Mouse (Mus musculus): Measurements from ENCODE around the gene Smim22.

Smim22 gene

DNA sequence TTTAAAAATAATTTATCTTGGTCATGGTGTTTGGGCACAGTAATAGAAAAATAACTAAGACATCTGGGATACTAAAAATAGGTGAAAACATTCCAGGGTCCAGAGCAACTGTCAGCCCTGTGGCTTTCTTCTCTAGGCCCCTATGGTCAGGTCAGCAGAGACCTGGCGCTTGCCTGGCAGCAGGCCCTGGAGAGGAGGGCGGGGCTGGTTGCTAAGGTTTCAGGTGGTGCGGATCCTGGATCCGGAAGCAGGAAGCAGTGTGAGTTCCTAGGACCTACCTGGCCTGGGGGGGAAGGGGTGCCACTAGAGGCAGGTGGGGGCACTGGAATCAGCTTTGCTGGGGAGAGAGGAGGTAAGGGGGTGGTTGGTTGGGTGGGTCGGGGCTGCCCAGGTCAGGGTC lies at the start of gene Smim22:
TSS of gene Smim22 (plus strand) at position 222 of the 400 bp plus-strand sequence.
- peak; percentile 87 for DNase-seq

DNA sequence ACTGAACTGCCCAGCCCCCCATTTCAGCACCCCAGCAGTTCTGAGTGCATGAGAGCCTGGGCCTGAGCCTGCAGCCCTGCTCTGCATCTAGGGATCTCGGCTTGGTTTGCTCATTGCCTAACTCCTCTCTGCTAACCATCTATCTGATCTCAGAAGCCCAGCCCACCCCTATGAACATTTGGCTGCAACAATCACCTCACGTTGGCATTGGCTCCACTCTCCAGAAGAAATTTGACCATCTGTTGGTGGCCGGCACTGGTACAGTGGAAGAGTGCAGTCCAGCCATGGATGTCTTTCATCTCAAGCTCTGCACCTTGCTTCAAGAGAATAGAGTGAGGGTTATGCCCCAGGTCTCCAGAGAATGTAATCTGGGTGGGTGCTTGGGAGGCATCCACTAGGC lies 49.6 kb upstream of the Smim22 start:
- no peak for DNase-seq

DNA sequence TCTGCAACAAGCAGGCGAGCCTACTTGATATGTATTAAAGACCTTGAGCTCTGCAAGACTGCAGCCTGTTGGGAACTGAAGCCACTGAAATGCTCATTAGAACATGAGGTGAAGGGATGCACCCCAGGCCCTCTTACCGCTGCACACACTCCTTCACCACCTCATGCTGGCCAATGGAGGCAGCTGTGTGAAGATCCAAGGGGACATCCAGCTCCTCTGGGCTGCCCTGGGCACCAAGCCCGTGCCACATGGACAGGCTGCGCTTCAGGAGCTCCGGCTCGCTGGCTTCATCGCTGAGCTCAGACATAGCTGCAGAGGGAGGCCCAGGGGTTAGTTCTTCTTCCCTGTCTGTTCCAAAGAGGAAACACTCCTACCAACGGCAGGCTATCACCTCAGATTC lies 46.8 kb upstream of the Smim22 start:
- no peak for DNase-seq

DNA sequence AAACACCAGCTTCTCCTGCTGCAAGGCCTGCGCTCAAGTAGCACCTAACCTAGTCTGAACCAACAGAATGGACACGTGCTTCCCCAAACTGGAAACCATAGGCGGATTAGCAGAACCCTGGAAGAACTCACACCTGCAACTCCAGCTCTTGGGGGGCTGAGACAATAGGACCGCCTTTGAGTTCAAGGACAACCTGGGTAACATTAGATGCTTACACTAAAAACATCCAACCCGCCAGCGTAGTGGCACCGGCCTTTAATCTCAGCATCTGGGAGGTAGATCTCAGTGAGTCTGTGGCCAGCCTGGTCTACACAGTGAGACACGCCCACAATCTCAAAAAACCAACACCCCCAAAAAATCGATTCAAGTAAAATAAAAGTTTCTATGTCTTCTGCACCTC lies 43.7 kb upstream of the Smim22 start:
- DNase-seq = no peak

DNA sequence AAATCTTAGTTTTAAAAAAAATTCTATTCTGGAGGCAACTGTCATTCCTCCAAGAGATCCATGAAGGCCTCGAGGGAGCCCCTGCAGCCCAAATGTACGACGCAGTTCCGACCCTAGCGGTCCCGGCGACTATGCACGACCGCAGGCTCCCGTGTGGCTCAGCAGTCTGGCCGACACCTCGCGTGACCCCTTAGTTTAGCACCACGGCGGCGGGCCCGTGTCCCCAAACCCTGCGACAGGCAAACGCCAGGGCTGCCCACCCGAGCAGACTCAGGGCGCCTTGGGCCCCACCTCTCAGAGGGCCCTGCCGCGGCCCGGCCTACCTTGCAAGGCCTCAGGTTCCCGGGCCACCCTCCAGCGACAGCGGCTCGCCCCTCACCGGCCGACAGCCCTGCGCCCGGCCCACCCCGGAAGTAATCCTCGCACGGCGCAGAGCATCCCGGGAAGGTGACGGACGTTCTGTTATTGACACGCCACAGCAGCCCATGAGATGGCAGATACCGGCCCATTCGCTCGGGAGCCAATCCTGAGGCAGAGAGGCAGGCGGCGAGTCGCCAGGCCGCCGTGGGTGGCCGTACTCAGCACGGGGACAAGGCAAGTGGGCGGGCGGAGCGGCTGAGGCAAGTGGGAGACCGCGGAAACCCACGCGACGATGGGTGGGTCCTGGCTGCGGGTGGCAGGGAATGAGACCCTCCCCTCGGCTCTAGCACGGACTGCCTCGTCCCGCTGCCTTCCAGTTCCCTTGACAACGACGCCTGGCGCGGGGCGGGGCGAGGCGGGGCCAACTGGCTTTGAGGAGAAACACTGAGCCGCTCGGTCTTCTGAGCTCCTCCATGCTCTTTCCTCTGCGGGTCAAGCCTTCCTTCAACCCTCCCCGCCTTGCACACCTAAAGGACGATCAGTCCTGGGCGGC lies 43.0 kb upstream of the Smim22 start, which contains the start of gene Anks3:
TSS of gene Anks3 (minus strand) at position 409 of the 913 bp plus-strand sequence.
- DNase-seq = peak; percentile 99

DNA sequence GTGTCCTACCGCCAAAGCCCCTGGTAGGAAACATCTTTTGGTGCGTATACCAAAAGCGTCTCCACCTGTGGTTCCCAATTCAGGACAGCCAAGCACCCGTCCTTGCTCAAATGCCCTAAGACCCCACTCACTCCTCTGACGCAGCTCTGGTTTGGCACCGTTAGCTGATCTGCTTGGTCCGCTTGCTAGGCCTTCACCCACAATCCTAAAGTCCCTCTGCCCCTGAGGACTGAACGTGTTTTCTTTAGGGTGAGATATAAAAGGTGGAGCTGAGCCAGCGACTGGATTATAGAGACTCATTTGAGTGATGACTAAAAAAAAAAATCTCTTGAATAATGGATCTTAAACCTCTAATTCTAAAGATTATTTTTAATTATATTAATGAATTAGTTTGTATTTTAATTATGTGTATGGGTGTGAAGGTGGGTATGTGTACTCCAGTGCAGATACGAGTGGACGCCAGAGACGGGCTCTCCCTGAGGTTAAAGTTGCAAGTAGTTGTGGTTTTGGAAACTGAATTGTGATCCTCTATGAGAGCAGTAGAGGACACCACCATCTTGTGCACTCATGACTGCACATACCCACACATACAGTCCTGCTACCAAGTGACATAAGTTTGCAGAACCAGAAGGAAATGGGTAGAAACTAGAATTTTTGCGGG lies 42.2 kb upstream of the Smim22 start:
- DNase-seq = no peak

DNA sequence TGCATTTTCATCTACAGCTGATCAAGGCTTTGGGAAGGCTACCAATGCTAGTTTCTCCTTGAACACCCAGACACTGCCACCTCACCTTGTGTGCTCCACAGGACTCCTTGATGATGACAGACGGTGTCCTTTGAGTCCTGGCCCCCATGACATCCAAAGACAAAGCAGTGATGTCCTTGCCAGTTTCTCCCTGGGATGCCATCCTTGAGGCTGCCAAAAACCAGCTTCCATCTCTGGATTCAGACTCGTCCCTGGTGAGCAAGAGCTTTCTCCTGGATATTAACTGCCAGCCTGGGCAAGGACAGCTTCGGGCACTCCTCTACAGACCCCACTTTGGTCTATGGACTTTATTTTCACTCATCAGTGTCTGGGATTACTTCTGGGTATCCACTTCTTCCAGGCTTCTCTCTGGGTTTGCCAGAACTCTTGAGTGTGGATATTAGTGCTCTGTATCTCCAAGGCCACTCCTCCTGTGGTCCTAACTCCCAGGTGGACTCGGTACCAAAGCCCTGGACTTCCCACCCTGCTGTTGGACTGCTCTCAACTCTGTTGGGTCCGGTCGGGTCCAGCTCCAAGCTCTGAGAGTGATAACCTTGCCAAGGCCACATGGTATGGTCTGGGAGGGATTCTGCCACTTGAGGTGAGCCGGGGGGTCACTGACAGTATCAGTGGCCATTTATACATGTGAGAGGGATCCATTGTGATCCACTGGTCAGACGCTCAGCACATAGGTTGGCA lies 41.5 kb upstream of the Smim22 start:
- DNase-seq = no peak

DNA sequence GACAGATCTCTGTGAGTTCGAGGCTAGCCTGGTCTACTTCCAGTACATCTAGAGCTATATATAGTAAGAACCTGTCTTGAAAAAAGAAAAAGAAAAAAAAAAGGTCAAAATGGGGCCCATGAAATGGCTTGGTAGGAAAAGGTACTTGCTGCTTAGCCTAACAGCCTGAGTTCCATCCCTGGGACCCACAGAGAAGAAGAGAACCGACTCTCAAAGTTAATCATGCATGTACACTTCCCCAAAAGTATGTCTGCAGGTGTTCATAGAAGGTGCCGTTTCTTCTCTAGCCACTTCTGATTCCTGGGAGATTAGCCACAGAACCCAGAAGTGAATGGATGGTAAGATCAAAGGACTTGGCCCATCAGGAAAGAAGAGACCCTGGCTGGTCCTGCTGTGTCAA lies 38.7 kb upstream of the Smim22 start:
- DNase-seq = no peak

DNA sequence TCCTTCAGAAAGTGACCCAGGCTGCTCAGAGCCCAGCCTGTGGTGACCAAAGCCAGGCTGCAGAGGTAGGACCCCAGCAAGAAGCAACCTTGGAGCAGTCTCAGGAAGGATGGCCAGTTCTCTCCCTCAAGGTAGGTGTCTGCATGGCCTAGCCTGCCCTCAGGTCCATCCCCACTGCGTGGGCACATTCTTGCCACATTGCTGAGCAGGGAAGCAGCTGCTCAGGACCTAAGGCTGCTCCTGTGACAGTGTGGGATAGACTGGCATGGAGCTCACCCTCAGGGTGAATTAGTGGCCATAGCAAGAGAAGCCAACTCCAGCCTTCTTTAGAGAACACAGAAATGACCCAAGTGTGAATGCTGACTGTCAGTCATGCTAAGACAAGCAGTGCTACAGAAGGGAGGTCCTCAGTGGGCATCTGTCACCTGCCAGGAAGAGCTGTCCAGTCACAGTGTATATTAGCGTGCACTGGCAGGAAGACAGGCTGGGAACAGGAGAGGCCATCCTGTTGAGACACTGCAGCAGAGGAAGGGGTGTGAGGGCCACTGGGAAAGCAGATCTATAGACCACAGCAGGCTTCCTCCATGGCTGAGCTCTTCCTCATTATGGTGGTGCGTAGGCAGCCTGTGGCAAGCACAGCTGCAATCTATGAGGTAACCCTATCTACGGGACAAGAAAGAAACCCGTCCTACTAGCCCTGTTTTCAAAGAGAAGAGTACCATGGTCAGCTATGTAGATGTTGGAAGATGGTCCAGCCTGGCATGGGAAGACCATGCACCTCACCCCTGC lies 37.8 kb upstream of the Smim22 start:
- no peak for DNase-seq

DNA sequence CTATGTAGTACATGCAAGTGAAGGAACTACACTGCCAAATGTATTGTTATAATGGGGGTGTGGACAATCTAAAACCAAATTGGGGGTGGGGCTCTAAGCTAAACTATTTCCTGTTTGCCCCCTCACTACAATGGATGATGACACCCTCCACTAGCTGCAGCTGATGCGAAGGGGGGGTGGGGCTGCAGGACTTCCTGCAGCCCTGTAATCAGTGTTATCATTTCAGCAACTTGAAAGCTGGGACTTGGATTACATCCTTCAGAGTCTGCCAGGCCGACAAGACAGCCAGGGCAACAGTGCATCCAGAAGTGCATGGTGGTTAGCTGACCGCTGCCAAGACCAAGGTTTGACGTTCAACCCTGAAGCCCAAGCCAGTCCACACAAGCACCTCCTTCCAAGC lies 35.5 kb upstream of the Smim22 start:
- no peak for DNase-seq

DNA sequence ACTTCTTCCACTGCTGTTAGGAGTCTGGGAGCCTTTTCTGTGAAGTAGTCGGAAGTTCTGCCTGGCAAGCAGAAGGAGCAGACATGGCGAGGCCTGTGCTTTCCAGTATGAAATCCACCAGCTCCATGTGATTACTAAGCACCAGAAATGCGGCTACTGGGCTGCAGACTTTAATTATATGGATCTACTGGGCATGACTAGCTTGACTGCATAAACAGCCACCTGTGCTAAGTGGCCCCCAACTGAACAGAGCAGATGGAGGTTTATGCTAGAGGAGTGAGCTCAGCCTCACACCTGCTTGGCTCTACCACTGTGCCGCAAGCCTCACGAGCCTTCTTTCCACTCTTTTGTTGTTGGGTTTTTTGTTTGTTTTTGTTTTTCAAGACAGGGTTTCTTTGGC lies 32.6 kb upstream of the Smim22 start:
- DNase-seq = no peak

DNA sequence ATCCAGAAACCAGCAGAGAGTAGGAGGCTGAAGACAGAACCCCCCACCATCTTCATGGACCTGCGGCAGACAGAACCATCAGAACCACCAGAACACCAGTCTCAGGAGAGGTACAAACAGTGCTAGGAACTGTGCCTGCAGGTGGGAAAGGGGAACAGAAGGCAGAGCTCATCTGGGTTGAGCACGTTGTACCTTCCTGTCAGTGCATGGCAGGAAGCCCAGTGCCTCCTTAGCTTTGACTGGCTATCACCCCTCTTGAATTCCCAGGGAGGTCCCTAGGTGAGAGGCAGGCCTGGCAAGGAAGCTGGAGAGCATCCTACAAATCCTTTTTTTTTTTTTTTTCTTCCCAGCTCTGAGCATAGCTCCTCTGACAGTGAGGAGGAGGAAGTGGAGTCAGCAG lies 30.9 kb upstream of the Smim22 start:
- DNase-seq = no peak

DNA sequence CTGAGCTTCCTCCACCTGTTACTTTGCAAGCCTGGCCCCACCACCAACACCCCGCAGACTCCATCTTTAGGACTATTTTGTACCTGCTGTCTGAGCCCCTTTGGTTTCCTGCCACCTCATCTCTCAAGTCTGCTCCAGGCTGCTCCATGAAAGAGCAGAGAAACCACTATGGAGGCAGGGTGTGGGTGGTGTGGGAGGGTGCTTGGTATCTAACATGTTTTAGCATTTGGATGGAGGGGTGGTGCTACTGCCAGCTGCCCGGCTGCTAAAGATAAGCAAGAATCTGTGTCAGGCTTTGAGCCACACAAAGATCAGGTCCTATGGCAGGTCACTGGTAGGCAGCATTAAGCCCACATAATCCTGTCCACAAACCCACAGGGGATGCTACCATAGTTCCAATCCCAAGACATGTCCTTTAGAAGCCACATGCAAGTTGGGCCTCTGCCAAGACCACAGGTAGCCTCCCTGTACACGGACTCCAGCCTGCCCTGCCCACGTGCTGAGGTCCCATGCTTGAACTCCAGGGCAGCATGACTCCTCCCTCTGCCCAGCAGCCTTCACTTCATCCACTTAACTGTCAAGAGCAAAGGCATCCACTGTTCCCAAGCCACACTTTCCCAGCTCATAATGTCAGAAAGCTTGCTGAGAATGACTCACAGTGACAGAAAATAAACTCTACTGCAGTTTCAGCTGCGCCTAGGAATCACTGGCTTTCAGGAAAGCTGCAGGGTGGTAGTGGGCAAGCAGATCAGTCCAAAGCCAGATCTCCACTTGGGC lies 28.6 kb upstream of the Smim22 start:
- DNase-seq = peak; percentile 36

DNA sequence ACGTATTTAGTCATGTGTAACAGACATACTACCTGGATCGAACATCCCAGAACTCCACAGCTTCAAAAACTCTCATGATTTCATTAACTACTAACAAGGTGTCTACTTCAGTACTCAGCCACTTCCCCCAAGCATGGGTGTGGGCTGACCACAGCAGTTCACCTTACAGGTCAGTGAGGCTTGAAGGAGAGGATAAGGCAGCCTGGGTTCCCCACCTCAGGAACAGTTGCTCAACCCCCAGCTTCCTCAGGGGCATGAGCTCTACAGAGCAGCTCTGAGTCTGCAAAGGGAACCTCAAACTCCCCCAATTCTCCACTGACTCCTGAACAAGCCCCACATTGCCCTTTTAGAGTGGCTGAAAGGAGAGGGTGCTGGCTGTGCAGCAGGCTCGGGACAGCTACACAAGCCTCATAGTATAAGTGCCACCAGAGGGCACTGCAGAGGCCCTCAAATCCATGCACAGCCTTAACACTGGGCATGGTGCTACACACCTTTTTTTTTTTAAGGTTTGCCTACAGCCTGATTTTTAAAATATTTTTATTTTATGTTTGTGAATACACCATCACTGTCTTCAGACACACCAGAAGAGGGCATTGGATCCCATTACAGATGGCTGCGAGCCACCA lies 27.2 kb upstream of the Smim22 start:
- peak; percentile 30 for DNase-seq

DNA sequence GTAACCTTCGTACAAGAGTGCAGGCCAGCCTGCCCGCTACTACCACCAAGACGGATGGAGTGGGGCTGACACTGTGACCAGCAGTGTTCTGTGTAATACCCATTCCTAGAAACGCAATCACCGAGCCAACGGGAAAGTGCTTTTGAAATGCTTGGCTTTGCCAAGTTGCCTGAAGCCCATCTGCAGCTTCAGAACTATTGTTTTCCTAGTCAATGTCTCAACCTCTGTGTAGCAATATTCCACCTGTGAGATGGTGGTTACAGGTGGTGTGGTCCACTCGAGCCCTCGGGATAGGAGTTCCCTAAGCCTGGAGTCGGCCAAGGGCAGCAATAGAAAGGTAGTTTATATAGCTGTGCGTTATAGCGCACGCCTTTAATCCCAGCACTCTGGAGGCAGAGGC lies 22.4 kb upstream of the Smim22 start:
- no peak for DNase-seq

DNA sequence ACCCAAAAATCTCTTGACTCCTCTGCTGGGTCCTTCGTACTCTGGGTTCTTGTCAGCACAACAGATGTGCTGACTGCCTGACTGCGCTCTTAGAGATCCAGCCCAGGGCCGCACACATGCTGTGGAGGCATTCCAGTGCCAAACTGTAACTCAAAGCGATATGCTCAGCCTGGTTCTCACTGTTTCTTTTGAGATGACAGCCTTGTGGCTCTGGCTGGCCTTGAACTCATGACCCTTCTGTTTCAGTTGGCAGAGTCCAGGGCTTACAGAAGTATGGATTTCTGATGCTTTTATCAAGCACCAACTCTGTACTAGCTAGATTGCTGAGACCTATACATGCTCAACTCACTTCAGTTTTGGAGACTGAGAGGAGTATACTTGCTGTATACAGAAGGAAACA lies 13.8 kb upstream of the Smim22 start:
- no peak for DNase-seq

DNA sequence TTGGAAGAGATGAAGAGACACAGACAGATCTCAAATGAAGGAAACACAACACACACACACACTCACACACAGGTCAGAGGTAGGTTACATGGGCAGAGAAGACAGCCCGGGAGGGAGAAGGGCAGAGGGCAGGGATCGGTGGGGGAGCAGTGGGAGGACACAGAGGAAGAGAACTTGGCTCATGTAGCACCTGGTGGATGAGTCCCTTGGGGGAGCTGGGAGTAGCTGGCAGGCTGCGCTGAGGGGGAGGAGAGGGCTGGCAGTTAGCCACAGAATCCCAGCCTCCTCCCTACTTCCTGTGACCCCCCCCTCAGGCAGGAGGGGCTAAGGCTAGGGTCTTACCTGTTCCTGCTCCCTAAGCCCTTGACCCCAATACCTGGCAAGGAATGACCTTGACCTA lies 9.5 kb upstream of the Smim22 start, which contains the start of gene Sept12:
TSS of gene Sept12 (minus strand) at position 300 of the 400 bp plus-strand sequence.
- no peak for DNase-seq

DNA sequence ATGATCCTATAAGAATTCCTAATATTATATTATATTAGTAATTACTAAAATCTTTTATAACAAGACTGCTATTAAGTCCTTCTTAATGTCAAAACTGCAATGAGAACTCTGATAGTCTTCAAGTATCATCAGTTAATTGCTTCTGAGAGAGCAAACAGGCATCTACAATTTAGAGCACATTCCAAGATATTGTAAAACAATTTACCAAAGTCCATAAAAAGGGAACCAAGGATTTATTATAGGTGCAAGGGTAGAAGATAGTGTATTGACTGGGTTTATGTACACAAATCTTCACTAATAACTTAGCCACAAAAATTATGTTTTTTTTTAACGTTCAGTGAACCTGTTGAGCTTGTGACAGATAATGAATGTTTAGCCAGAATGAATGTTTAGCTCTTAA lies 8.1 kb upstream of the Smim22 start:
- DNase-seq = no peak

DNA sequence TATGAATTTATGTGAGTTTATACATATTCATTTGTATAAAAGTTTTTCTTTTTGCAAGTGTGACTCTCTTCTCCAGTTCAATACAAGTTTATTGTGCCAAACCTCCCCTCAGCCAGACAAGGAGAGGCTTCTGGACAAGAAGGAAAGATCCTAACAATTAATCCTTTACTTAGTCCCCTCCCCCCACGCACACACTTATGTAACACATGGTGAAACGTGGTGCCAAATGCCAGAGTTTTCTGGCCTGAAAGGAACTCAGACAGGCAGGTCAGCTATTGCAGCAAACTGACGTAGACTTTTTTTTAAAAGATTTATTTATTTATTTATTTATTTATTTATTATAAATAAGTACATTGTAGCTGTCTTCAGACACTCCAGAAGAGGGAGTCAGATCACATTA lies 6.5 kb upstream of the Smim22 start:
- peak; percentile 57 for DNase-seq

DNA sequence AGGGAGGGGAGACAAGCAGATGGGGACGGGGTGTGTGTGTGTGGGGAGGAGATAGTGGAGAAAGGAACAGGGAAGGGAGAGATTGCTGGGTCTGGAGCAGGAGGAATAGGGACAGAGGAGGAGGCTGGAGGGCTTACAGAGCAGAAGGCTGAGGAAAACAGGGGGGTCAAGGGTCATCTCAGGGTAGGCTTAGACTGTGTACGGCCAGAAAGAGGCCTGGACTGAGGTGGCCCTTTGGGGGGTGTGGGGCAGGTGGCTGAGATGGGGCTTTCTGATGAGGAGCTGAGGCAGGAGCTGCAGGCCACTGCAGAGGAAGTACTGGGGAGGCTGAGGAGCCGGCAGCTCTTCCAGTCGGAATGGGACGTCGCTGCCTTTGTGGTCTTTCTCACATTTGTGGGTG lies 404 bp downstream of the Smim22 start:
- DNase-seq = peak; percentile 23

DNA sequence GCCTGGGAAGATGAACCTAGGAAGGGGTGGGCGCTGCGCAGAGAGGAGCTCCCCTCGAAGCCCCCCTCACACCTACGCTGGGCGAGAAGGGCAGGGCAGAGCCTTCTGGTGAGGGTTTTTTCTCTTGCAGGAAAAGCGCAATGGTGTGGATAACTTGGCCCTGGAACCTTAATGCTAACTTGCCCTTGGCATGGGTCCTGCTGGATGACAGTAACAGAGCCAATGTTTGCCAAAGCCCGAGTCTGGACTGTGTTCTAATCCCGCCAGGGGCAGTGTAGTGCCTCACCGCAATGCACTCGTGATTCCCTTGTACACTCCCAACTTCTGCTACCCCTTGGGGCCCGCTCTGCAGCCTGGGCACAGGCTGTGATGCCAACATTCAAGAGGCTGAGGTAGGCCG lies 988 bp downstream of the Smim22 start:
- peak; percentile 69 for DNase-seq

All from kidney, adult 11 months (tissue).